Mouse (Mus musculus) yolk sac, embryonic 10.5 days (tissue): ENCODE data around the gene Hepacam.
A peak's percentile ranks its signal among the peaks of the same experiment; 100 is the strongest.

ENCODE experiments used
- DNase-seq: peaks from one replicate; pipeline ENCODE4 v3.0.0-alpha.2; 2017; ENCODE audit warnings: low spot score

The Hepacam gene

GRCm38 (mm10) chr9:37367301-37368080, at the start of gene Hepacam:
Hepacam (plus strand) TSS chr9:37367351.
- no peak for DNase-seq

GRCm38 (mm10) chr9:37329456-37329855, 37.7 kb upstream of the Hepacam start:
- no peak for DNase-seq

- DNase-seq = no peak
Observed at GRCm38 (mm10) chr9:37345406-37345805, 21.7 kb upstream of the Hepacam start.

- no peak for DNase-seq
Observed at GRCm38 (mm10) chr9:37347184-37347987, 19.8 kb upstream of the Hepacam start.

GRCm38 (mm10) chr9:37347988-37348642, 19.0 kb upstream of the Hepacam start, which contains the start of gene Ccdc15:
Ccdc15 (minus strand) TSS chr9:37348432.
- peak; percentile 95 for DNase-seq

- no peak for DNase-seq
Observed at GRCm38 (mm10) chr9:37349050-37349449, 18.1 kb upstream of the Hepacam start.

GRCm38 (mm10) chr9:37351266-37351665, 15.9 kb upstream of the Hepacam start:
- no peak for DNase-seq

- DNase-seq = no peak
Observed at GRCm38 (mm10) chr9:37354485-37354884, 12.7 kb upstream of the Hepacam start.

GRCm38 (mm10) chr9:37358713-37359330, 8.3 kb upstream of the Hepacam start:
- no peak for DNase-seq

- DNase-seq = peak; percentile 63
Observed at GRCm38 (mm10) chr9:37359331-37360220, 7.6 kb upstream of the Hepacam start.

GRCm38 (mm10) chr9:37362084-37362483, 5.1 kb upstream of the Hepacam start:
- no peak for DNase-seq

GRCm38 (mm10) chr9:37362881-37363280, 4.3 kb upstream of the Hepacam start:
- no peak for DNase-seq

GRCm38 (mm10) chr9:37363551-37363950, 3.6 kb upstream of the Hepacam start:
- no peak for DNase-seq

GRCm38 (mm10) chr9:37364392-37364791, 2.8 kb upstream of the Hepacam start:
- DNase-seq = no peak

GRCm38 (mm10) chr9:37365706-37366105, 1.4 kb upstream of the Hepacam start:
- DNase-seq = peak; percentile 53

GRCm38 (mm10) chr9:37368081-37368830, 1.1 kb downstream of the Hepacam start:
- peak; percentile 12 for DNase-seq

GRCm38 (mm10) chr9:37368860-37369259, 1.7 kb downstream of the Hepacam start:
- peak; percentile 13 for DNase-seq

GRCm38 (mm10) chr9:37371232-37371801, 4.2 kb downstream of the Hepacam start:
- DNase-seq = no peak

GRCm38 (mm10) chr9:37375718-37376117, 8.6 kb downstream of the Hepacam start:
- no peak for DNase-seq

- no peak for DNase-seq
Observed at GRCm38 (mm10) chr9:37383161-37383560, 16.0 kb downstream of the Hepacam start.
